Mouse (Mus musculus) hindbrain, postnatal 0 days (tissue): ENCODE measurements around the gene Gm20388. TPM values are rescaled to one million over a fixed set of nuclear protein-coding genes. Genes with fewer than 3 reads are reported as not detected.
A peak's percentile ranks its signal among the peaks of the same experiment; 100 is the strongest.

ENCODE experiments used
- ATAC-seq: fragments of 200-750 bp; cut with Nextera tagmentation; 2 replicates; pipeline ENCODE4 v1.8.0; 2017; ENCODE audit warnings: mild to moderate bottlenecking, moderate TSS enrichment, moderate library complexity
- DNase-seq: peaks from one replicate; pipeline ENCODE4 v3.0.0-alpha.2; 2015; ENCODE audit warnings: low spot score
- H3K27ac ChIP-seq: fragments of 300-500 bp; sonication (generic); 2 replicates; pipeline ENCODE4 v1.5.1; 2014; ENCODE audit warnings: mild to moderate bottlenecking
- H3K27me3 ChIP-seq: fragments of 300-500 bp; sonication (generic); 2 replicates; pipeline ENCODE4 v1.6.1; 2014; ENCODE audit warnings: low read length, mixed read lengths; ENCODE audit not compliant: insufficient read depth
- H3K36me3 ChIP-seq: fragments of 300-500 bp; sonication (generic); 2 replicates; pipeline ENCODE4 v1.6.1; 2014; ENCODE audit warnings: low read length, mixed read lengths; ENCODE audit not compliant: insufficient read depth
- H3K4me1 ChIP-seq: fragments of 300-500 bp; sonication (generic); 2 replicates; pipeline ENCODE4 v1.6.1; 2014; ENCODE audit warnings: antibody characterized with exemption, low read length, mixed read lengths; ENCODE audit not compliant: insufficient read depth
- H3K4me2 ChIP-seq: fragments of 300-500 bp; sonication (generic); 2 replicates; pipeline ENCODE4 v1.6.1; 2014; ENCODE audit warnings: low read depth, mild to moderate bottlenecking, low read length, moderate library complexity, mixed read lengths
- H3K4me3 ChIP-seq: fragments of 300-500 bp; sonication (generic); 2 replicates; pipeline ENCODE4 v1.5.1; 2014; ENCODE audit warnings: low read length
- H3K9ac ChIP-seq: fragments of 300-500 bp; sonication (generic); replicated peaks from 2 replicates; pipeline ENCODE4 v1.6.1; 2014; ENCODE audit warnings: mild to moderate bottlenecking, low read length, moderate library complexity, mixed read lengths
- H3K9me3 ChIP-seq: fragments of 300-500 bp; sonication (generic); 2 replicates; pipeline ENCODE4 v1.6.1; 2016; ENCODE audit warnings: low read length, mixed read lengths
- CTCF ChIP-seq: IDR thresholded peaks from 2 replicates; pipeline ENCODE4 v1.5.1; 2016; ENCODE audit warnings: antibody characterized with exemption, control low read depth, low read depth
- WGBS: fragments of 180-500 bp; shearing (Covaris S2); extraction: QIAGEN DNeasy Blood & Tissue Kit; methylation state at CpG from one replicate; pipeline ENCODE4 v1.1.7; 2014; 5-methylcytosine and 5-hydroxymethylcytosine counted together
- polyA plus RNA-seq: library from polyadenylated mRNA; unstranded; fragments of >200 nt; fragmentation: Nextera tagmentation; extraction: Ambion mirVana; gene quantifications from 2 replicates; pipeline ENCODE4 v1.2.1, GENCODE M21; 2015
- total RNA-seq: library from RNA; depleted of rRNA; stranded (reverse); fragments of >200 nt; gene quantifications from 2 replicates; pipeline ENCODE4 v1.2.3, GENCODE M21; 2014

Gene Gm20388
- total and polyA plus RNA-seq, 2 experiments from 2014 or later, result 71.3 TPM; not detected in 1

- 66% methylated on average over 14 of the region's 14 CpGs for WGBS
- Histone ChIP-seq H3K4me1 (peaks cover 7% of the 10 kb centered on the region), H3K27me3 (no peaks in the 10 kb centered on the region), H3K9ac (0 out of 2 replicates have a peak overlapping the region, but pooled peaks have one; percentile 13), H3K4me2 (no peak overlapping the region), H3K27ac (no peak overlapping the region), H3K9me3 (no peaks in the 10 kb centered on the region), H3K36me3 (no peaks in the 10 kb centered on the region), H3K4me3 (no peak overlapping the region)
- DNase-seq, result peak; percentile 21
- no peak for ATAC-seq
- no peak for TF ChIP-seq CTCF
These were observed 4067.7 kb downstream of the Gm20388 start for GRCm38 (mm10) chr8:123978166-123978838.

DNA sequence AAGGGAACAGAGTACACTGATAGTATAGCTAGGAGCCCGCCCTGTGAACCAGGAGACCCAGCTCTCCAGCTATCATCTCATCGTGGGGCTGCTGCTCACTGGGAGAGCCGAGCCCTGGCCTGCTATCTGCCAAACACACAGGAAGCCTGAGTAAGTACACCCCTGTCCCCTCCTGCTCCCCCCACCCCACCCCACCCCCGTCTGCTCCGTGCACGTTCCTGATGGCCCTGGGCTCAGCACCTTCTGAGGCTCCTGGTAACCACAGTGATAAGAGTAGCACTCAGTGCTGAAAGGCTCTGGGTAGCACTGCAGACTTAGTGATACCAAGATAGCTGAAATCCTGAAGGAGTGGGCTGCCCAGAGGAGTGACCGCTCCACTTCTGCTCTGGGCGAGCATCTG is 4068.3 kb downstream of the Gm20388 start:
- H3K36me3 ChIP-seq, result no peaks in the 10 kb centered on the region
- H3K4me1 ChIP-seq, result peaks cover 7% of the 10 kb centered on the region
- H3K27me3 ChIP-seq, result no peaks in the 10 kb centered on the region
- DNase-seq, result no peak
- ATAC-seq, result no peak
- H3K27ac ChIP-seq, result no peak overlapping the region
- no peak overlapping the region for H3K4me2 ChIP-seq
- no peaks in the 10 kb centered on the region for H3K9me3 ChIP-seq
- TF ChIP-seq CTCF, result no peak
- H3K9ac ChIP-seq, result no peak overlapping the region
- no peak overlapping the region for H3K4me3 ChIP-seq
- 81% methylated on average over 8 of the region's 8 CpGs for WGBS

- Histone ChIP-seq H3K4me2 (0 out of 2 replicates have a peak overlapping the region, but pooled peaks have one; percentile 94), H3K27me3 (no peaks in the 10 kb centered on the region), H3K36me3 (no peaks in the 10 kb centered on the region), H3K4me1 (peaks cover 7% of the 10 kb centered on the region), H3K4me3 (no peak overlapping the region), H3K9ac (0 out of 2 replicates have a peak overlapping the region, but pooled peaks have one; percentile 17), H3K27ac (no peak overlapping the region), H3K9me3 (no peaks in the 10 kb centered on the region)
- TF ChIP-seq CTCF, result no peak
- DNase-seq (no peak), ATAC-seq (no peak)
- WGBS, result 69% methylated on average over 4 of the region's 4 CpGs
These were observed 4069.6 kb downstream of the Gm20388 start for GRCm38 (mm10) chr8:123980239-123980638.

DNA sequence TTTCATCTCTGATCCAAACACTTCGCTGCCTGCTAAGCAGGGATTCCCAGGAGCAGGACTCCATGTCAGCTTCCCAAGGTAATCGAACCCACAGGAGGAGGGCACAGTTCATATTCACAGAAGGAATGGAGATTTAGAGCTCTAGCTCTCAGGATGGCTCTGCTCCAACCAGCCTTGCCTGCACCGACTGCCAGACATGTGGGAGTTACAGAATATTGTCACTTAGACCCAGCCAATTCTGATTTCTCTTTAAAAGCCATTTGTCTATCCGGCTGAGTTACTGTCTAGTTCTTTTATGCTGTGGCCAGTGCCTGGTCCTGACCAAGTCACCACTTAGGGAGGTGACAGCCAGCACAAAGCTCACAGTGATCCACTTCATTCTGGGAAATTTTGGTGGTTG is 4071.0 kb downstream of the Gm20388 start:
- H3K4me1 ChIP-seq, result peaks cover 7% of the 10 kb centered on the region
- no peak for TF ChIP-seq CTCF
- no peak overlapping the region for H3K27ac ChIP-seq
- no peaks in the 10 kb centered on the region for H3K36me3 ChIP-seq
- 26% methylated on average over 4 of the region's 4 CpGs for WGBS
- peak overlapping the region; percentile 94 for H3K4me2 ChIP-seq
- no peaks in the 10 kb centered on the region for H3K27me3 ChIP-seq
- no peak for ATAC-seq
- H3K9me3 ChIP-seq, result no peaks in the 10 kb centered on the region
- H3K9ac ChIP-seq, result no peak overlapping the region; the same call in 1 of the 2 replicates
- no peak for DNase-seq
- peak overlapping the region; percentile 78 for H3K4me3 ChIP-seq

DNA sequence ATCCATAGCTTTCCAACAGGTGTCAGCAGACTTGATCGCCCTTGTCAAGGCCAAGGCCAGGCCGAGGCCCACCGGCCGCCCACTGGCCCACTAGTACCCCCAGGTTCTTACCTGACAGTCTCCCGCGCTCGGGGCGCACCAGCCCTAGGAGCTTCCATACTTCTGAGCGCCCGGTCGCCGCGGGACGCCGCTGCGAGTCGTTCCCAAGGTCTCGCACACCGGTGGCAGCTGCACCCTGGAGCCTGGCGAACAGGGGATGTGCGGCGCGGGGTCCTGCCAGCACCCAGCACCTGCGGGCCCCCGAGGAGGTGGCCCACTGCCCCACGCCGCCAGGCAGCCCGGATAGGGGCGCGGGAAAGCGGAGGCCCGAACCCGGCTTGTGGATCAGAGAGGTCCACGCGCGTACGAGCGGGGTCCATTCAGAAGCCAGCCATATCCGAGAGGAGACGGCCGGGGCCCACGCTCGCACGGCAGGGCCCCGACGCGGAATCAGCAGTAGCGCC is 4071.7 kb downstream of the Gm20388 start:
- peaks cover 7% of the 10 kb centered on the region for H3K4me1 ChIP-seq
- H3K4me3 ChIP-seq, result peak overlapping the region; percentile 78
- peak overlapping the region; percentile 79 for H3K9ac ChIP-seq
- no peaks in the 10 kb centered on the region for H3K27me3 ChIP-seq
- under 1% methylated on average over 33 of the region's 48 CpGs for WGBS
- H3K36me3 ChIP-seq, result no peaks in the 10 kb centered on the region
- no peaks in the 10 kb centered on the region for H3K9me3 ChIP-seq
- ATAC-seq (peak; percentile 40), DNase-seq (peak; percentile 12)
- peak overlapping the region; percentile 74; the same call in 1 of the 2 replicates for H3K27ac ChIP-seq
- H3K4me2 ChIP-seq, result peak overlapping the region; percentile 94
- TF ChIP-seq CTCF, result no peak

- Histone ChIP-seq H3K9me3 (no peaks in the 10 kb centered on the region), H3K9ac (peak within 1 kb of the TSS; percentile 79), H3K4me3 (peak within 1 kb of the TSS; percentile 78), H3K4me2 (peak within 1 kb of the TSS; percentile 94), H3K36me3 (no peaks in the 10 kb centered on the region), H3K4me1 (peaks cover 7% of the 10 kb centered on the region), H3K27ac (peak within 1 kb of the TSS; percentile 74; the same call in 1 of the 2 replicates), H3K27me3 (no peaks in the 10 kb centered on the region)
- DNase-seq (peak; percentile 89), ATAC-seq (peak; percentile 93)
- WGBS, result under 1% methylated on average over 40 of the region's 56 CpGs
- TF ChIP-seq CTCF, result no peak
These were observed 4072.3 kb downstream of the Gm20388 start, which contains the start of gene Abcb10 for GRCm38 (mm10) chr8:123982826-123983400. Gene Abcb10, minus strand, starts transcription at chr8:123983122.

- no peaks in the 10 kb centered on the region for H3K36me3 ChIP-seq
- H3K27ac ChIP-seq, result no peak overlapping the region
- ATAC-seq (no peak), DNase-seq (no peak)
- H3K9ac ChIP-seq, result no peak overlapping the region
- no peak overlapping the region for H3K4me2 ChIP-seq
- TF ChIP-seq CTCF, result no peak
- no peaks in the 10 kb centered on the region for H3K27me3 ChIP-seq
- H3K4me1 ChIP-seq, result no peaks in the 10 kb centered on the region
- 76% methylated on average over 6 of the region's 6 CpGs for WGBS
- no peak overlapping the region for H3K4me3 ChIP-seq
- H3K9me3 ChIP-seq, result no peaks in the 10 kb centered on the region
These were observed 4078.0 kb downstream of the Gm20388 start for GRCm38 (mm10) chr8:123988605-123989038.
